Mouse (Mus musculus): ENCODE results near the gene Cdh16. TPM values are rescaled to one million over a fixed set of nuclear protein-coding genes. Genes with fewer than 3 reads are reported as not detected.

Cdh16 gene
- polyA plus RNA-seq, 1 experiment from 2014 or later, result not detected

Other genes with a start within 250 kb of the Cdh16 start
- gene Cmtm4, start 228.6 kb downstream of the Cdh16 start, polyA plus RNA-seq (2014; fragmentation: Nextera tagmentation; extraction: Ambion mirVana), result 3.5 and 3.7 TPM in 2 replicates
- gene Dync1li2, start 181.3 kb downstream of the Cdh16 start, polyA plus RNA-seq (2014; fragmentation: Nextera tagmentation; extraction: Ambion mirVana), result 61.1 and 74.0 TPM in 2 replicates
- gene Terb1, start 114.5 kb downstream of the Cdh16 start, polyA plus RNA-seq (2014; fragmentation: Nextera tagmentation; extraction: Ambion mirVana), result 0.12 and 0.15 TPM in 2 replicates
- 130 and 135 TPM in 2 replicates for gene Nae1, start 89.8 kb downstream of the Cdh16 start, polyA plus RNA-seq (2014; fragmentation: Nextera tagmentation; extraction: Ambion mirVana)
- gene Car7, start 89.7 kb downstream of the Cdh16 start, polyA plus RNA-seq (2014; fragmentation: Nextera tagmentation; extraction: Ambion mirVana), result 1.1 and 1.2 TPM in 2 replicates
- gene Pdp2, start 32.9 kb downstream of the Cdh16 start, polyA plus RNA-seq (2014; fragmentation: Nextera tagmentation; extraction: Ambion mirVana), result 11.9 and 14.2 TPM in 2 replicates
- 2.1 and 3.0 TPM in 2 replicates for gene Rrad, start 6.9 kb upstream of the Cdh16 start, polyA plus RNA-seq (2014; fragmentation: Nextera tagmentation; extraction: Ambion mirVana)
- gene Ciao2b, start 17.6 kb upstream of the Cdh16 start, polyA plus RNA-seq (2014; fragmentation: Nextera tagmentation; extraction: Ambion mirVana), result 136 and 154 TPM in 2 replicates
- not detected in 2 replicates for gene Ces2a, start 109.6 kb upstream of the Cdh16 start, polyA plus RNA-seq (2014; fragmentation: Nextera tagmentation; extraction: Ambion mirVana)
- 0.20 and 0.32 TPM in 2 replicates for gene Ces2b, start 207.2 kb upstream of the Cdh16 start, polyA plus RNA-seq (2014; fragmentation: Nextera tagmentation; extraction: Ambion mirVana)
- not detected in 2 replicates for gene Ces2c, start 222.7 kb upstream of the Cdh16 start, polyA plus RNA-seq (2014; fragmentation: Nextera tagmentation; extraction: Ambion mirVana)

Data from forebrain, embryonic 14.5 days (tissue).